Mouse (Mus musculus) liver (tissue): ENCODE results near the gene Cdca4.

Experiments
- DNase-seq: peaks from one replicate; pipeline ENCODE4 v3.0.0-alpha.2; 2020; ENCODE audit warnings: mixed read lengths

Gene Cdca4

DNA sequence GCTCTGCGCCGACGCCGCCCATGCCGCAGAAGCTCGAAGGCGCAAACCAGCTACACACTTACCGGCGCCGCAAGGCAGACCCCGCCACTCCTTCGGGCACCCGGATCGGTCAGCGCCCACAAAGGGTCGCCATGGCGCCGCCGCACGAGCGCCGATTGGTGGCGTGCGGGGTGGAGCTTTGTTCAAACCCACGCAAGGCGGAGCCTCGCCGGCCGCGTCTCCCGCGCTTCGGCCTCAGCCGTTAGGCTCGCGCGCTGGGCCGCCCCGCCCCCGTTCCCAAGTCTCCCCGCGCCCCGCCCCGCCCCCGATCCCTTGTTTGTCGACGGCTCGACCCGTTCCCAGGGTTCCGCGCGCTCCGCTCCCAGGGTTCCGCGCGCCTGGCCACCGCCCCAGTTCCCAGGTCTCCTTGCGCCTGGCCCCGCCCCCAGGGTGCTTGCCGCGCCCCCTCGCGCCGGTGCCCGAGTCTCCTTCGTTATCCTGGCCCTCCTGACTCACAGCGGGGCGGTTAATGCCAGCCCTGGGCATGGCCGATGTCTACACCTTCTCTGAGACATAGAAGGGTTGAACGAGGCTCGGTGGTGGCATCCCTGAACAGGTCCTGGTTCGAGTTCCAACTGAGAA, at the start of gene Cdca4:
Gene Cdca4 (minus strand): TSS at position 180 of the 621 bp plus-strand sequence.
- peak; percentile 100 for DNase-seq

DNA sequence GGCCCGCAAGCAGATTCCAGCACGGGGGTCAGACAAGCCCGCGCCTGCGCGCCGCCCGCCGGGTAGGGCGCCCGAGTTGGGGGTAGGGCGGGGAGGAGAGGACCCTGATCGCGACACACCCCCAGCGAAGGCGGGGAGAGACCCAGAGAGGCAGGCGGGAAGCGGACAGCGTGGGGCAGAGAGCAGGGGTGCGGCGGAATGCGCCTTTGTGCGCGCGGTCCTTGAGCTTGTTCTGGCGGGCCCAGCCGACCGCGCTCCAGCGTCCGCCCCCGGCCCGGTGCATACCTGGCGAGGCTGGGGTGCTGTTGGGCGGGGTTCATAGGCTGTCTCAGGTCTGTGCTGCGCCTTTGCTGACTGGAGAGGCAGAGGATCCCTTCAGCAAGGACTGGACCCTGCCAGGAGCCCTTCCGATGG, 48.4 kb upstream of the Cdca4 start:
- DNase-seq: peak; percentile 28

DNA sequence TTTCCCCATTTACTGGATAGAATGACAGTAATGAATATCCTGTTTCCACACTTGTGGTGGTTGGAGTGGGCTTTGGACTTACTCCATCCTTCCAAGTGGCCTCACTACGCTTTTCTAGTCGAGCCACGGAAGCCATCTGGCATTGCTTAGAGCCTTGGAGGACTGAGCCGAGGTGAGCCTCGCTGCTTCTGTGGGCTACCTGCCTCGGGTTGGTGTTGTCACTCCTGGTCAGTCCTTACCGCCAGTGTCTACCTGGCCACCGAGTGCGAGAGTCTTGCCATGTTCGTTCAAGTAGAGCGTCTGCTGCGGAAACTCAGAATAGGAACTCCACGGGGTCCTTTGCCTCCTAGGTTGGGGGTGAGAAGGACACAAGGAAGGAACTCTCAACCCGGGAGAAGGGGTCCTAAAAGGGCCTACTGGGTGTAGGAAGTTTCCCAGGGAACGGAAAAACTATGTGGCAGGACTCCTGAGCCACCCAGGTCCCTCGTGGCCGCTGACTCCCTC, 47.9 kb upstream of the Cdca4 start:
- no peak for DNase-seq

DNA sequence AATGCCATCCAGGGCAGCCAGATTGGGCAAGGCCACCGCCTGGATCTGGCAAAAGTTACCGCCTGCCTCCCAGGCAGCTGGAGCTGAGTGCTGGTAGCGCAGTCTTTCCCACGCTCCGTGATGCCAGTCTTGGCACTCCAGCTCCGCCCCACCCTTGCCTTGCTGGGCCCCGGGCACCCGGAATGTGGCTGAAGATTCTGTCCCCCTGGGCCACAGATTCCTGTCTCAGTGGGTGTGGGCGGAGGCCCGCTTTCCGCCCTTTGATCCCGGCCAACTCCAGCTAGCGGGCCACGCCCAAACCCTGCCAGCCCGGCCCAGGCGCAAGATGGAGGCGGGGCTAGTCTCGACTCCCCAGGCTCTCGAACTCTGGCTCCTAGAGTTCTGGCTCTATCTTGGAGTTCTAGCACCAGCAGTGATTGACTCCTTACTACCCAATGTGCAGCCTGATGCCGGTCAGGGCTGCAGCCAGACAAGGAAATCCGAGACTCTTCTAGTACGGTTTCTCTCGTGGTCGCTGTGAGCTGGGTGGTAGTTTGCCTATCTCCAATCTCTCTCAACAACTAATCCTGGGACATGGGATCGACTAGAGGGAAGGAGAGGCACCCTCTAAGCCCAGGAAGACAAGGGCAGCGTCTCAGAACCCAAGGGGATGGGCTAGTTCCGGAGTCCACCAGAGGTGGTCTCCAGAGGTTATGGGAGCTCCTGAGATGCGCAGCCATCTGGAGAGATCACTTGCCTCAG, 47.3 kb upstream of the Cdca4 start:
- DNase-seq: peak; percentile 65

DNA sequence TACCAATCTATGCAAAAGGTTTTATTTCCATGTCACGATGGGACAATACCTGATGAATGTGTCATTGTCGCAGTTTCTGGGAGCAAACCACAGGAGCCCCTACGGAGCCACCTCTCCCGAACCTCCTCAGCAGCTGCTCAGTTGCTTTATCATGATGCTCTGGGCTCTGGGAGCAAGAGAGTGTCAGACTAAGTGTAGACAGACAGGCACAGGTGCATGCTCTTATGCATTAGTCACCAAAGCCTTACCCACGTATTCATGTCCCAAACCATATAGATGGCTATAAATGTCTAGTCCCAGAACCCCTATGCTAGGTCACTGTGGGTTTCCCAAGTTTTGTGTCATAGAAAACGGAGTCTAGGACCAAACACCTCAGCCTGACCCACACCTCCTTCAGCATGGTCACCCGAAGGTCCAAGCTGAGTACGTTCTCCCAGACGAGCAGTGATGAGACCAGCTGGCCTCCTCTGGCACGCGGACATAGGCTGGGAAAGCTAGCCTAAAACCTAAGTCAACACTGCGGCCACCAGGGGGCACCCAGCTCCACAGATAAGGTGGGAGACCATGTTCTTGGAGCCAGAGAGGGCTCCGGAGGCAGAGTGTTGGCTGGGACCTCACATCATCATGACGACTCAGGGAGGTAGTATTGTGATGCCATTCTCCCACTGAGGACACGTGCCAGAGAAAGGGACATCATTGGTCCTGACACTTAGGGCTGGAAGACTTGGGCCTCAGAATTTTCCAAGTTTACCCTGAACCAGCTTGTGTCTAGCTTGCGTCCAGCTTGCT, 46.2 kb upstream of the Cdca4 start:
- peak; percentile 85 for DNase-seq

DNA sequence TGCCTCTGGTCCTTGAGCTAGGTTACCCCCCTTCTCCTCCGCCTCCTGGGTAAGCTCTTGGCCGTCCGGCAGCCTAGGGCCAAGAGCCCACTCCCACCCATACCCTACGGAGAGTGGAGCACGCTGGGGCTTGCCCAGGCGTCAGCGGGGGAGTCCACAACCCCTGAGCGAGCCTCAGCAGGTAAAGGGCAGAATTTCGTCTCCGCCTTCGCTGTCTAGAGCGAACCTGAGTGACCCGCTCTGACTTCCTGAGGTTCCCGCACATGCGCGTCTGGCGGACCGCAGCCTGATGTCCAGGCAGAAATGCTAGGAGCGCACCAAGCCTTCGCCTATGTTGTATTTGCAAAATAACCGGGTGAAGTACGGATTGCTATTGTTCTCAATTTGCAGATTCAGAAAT, 45.0 kb upstream of the Cdca4 start:
- no peak for DNase-seq

DNA sequence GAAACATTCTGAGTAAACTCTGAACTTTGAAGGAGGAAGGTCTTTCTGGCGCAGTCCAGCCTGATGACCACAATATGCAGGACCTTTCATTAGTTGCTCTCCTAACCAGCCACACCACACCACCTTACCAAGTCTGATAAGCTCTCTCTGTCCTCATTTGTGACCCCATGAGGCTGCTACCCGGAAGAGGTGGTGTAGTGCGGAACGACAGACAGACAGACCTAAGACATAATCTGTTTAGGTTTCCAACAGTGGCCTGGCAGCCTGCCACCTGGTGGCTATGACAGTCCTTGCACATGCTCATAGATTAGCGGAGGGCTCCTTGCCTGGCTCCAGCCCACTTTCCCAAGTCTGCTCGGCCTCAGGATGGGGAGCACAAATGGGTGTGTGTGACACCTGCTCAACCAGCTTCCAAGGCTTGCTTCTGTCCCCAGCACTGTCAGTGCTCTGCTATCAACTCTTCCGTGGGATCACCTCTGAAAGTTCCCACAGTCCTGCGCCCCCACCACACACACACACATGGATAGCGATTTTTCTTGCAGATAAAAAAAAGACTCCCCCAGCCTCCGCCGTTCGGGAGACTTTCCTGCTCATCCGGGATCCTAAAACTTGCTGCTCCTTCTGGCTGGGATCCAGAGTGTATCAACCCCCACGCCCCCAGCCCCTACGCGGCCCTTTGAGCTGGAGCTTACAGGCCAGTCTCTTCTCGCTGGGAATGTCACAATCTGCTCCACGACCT, 44.4 kb upstream of the Cdca4 start:
- peak; percentile 63 for DNase-seq

DNA sequence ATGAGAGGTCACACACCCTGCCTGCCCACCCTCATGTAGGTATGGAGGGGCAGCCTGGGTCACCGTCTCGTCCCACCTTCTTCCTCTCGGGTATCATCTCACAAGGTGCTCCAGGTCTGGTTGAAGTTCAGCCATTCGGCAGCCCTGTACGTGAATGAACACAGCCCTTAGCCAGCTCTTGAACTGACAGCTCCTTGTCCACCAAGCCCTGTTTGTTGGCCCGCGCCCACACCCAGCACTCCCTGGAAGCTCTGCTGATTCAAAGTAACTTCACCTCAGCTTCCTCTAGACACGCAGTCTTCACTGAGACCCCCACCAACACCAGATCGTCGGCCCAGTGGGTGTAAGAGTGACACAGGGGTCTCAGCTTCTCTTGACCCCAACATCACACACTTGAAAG, 43.8 kb upstream of the Cdca4 start:
- DNase-seq: no peak

DNA sequence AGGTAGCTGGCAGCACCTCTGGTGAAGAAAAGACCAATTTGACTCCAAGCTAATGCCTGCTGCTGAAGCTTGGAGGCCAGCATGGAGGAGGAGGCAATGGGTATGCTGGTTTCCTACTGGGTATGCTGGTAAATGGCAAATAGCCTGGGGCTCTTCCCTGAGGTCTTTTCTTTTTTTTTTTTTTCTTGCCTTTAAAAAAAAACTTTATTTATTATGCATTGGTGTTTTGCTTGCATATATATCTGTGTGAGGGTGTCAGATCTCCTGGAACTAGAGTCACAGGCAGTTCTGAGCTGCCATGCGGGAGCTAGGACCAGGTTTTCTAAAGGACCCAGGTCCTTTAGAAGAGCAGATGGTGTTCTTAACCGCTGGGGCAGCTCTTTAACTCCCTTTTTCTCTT, 42.0 kb upstream of the Cdca4 start:
- DNase-seq: no peak

DNA sequence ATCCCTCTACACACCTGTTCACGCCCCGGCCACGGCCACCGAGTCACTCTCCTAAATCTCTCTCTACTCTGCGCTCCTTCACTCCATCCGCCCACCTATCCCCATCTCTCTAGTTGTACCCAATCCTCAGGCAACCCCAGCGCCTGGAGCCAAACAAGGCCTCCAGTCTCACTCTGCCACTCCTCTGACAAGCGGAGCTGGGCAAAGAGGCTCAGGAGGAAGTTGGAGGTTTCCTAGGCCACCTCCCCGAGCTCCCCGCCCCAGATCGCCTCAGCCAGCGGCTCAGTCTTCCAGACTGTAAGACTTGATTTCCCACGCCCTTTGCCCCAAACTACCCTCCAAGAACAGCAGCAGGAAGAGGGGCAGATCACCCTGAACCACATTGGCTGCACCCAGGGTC, 41.6 kb upstream of the Cdca4 start:
- peak; percentile 18 for DNase-seq

DNA sequence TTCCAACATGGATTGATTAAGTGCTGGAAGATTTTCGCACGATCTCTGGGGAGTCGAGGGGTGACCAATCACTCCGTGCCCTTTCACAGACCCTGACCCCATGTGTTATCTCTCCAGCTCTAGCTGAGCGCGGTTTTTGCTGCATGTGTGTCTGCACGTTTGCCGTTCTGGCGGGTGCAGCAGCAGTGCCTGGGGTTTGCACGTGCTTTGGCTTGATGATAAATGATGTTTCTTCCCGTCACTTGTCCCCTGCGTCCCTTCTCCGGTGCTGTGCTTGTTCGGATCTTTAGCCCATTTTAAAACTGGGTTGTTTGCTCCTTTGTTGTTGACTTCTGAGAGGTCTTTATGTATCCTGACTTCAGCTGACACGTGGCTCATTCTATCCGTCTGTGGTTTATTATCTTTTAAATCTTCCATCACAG, 40.6 kb upstream of the Cdca4 start:
- DNase-seq: no peak

DNA sequence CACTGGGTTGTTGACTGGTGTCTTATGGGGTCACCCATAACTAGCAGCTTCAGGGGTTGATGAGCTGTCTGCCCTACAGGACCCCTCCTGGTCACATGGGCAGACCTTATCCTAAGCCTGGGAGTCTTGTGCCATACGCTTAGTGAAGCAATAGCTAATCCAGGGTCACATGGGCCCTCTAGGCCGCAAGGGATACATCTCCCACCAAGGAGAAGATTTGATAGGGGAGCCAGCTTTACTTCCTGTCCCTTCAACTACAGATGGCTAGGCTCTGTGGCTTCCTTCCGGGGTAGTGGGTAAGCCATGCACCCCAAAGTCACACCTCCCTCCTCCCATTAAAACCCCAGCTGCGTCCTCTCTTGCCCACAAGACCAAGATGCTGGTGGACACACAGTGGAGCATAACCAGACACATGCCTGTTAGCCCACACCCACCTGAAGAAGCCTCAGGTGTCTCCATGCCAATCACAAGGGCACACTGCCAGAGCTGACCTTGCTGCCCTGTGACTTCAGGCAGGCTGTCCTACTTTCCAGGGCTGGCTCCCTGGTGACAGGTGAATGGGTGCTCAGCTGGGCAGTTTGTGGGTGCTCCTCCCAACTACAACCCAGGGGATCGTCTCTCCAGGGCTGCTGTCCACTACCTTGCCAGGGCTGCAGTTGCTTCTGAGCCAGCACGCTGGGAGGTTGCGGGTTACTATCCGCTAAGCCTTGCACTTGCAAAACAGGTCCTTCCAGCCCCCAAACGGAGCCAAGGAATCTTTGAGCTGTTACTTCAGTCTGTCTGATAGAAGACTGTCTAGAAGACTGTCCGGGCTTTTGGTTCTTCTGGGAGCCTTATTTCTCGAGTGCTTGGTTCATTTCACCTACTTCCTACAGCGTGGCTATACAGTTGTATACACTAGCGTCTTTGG, 39.2 kb upstream of the Cdca4 start, which contains the start of gene Gpr132:
Gene Gpr132 (minus strand): TSS at position 51 of the 910 bp plus-strand sequence.
- no peak for DNase-seq

DNA sequence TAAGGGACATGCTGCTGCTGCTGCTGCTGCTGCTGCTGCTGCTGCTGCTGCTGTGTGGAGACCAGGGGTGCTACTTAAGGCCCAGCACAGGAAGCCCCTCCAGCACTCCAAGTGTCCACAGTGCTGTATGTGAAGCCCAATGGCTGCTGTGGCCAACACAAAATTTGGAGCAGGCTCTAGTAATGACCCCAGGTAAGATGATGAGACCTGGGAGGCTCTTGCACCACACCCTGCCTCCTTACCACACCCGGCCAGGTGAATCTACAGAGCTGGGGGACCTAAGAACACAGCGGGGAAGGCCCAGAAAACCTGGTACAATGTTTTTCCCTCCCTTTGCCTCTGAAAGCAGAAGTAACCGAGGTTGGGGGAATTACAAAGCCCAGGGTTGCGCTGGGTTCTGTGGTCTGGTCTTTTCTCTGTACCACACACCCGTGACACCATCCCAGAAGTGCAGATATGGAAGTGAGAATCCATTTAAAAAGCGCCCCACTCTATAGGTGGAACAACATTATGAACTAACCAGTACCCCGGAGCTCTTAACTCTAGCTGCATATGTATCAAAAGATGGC, 38.0 kb upstream of the Cdca4 start:
- DNase-seq: no peak

DNA sequence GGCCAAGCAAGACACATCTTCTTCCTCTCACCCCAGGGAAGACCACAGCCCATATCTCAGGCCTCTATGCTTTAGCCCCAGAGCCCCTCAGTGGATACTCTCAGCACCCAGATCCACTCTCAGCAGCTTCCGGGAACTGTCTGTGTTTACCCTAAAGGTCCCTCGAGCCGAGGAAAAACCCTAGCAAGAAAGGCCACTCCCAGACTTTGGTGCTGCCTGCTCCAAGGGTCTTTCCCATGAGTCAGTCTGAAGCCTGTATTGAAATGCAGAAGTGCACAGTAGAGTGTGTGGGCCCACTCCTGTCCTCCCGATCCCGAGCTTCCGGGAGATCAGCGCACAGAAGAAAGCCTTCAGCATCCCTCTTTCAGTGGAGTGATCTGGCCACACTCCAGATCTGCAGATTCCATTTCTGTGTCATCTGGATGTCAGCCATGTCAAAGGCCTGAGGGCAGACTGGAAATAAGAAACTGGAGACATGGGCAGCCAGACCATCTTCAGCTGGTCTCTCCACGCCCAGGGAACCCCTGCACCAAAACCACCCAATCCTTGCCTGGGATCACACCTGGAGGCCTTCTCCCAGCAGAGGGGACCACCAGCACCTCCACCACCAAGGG, 37.4 kb upstream of the Cdca4 start:
- no peak for DNase-seq

DNA sequence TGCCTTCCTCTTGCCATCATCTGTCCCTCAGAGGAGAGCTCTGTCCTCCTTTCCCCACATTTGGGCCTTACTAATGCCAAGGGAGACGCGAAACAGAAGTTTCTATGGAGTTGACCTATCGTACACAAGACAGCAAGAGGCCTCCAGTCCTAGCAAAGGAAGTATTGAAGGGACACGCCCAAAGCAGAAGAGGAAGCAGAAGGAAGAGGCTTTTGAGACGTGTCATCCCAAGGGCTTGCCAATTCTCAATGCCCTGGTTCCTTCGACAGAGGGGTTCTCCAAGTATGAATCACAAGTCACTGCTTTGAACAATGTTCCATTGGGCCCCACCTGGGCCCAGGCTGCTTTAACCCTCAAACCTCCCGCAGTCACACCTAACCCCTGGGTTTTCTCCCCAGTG, 35.6 kb upstream of the Cdca4 start:
- DNase-seq: no peak

DNA sequence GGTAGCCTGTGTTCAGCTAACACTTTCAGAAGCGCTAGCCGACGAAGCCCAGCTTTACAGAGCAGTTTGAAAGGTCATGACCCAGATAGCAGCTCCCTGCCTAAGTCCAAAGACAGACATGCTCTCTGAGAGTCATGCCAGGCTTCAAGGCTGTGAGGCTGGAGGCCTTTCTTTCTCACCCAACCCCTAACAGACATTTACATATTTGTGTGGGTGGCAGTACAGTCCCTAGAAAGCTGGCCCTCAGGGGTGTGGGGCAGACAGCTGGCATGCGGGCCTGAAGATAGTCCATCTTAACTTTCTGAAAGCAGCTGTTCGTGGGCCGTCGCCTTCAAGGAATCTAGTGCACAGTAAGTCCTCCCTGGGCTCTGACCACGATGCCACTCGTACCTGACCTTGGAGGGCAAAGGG, 32.7 kb upstream of the Cdca4 start:
- DNase-seq: no peak

DNA sequence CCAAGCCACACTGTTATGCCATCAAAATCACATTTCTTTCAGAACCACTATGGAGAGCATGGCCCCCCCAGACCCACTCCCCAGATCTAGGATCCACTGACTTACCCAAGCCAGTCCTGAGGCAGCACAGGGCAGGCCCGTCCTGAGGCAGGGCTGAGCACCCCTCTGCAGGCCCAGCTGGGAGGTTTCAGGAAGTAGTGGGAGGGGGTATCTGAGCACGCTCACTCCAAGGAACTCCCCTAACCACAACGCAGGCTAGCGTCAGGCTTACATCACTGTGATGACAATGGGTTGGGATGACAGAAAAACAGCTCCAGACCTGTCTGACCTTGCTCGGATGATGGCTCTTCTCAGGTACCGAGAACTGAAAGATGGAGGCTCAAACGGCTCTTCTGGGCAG, 31.5 kb upstream of the Cdca4 start:
- no peak for DNase-seq

DNA sequence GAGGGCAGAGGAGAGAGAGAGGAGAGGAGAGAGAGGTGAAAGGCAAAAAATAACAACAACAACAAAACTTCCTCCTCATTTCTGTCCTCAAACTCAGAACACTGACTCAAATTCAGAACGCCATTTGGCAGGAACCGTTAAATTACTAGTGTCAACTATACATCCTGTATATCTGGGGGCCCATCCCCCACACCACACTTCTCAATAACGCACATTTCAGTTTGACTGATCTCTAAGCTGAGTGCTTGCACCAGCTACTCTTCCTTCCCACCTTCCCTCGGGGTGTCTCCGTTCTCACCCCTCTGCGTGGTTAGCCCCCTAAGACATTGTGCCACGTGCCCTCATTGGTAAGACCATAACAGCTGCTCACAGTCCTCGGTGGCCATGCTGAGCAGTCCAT, 30.7 kb upstream of the Cdca4 start:
- no peak for DNase-seq

DNA sequence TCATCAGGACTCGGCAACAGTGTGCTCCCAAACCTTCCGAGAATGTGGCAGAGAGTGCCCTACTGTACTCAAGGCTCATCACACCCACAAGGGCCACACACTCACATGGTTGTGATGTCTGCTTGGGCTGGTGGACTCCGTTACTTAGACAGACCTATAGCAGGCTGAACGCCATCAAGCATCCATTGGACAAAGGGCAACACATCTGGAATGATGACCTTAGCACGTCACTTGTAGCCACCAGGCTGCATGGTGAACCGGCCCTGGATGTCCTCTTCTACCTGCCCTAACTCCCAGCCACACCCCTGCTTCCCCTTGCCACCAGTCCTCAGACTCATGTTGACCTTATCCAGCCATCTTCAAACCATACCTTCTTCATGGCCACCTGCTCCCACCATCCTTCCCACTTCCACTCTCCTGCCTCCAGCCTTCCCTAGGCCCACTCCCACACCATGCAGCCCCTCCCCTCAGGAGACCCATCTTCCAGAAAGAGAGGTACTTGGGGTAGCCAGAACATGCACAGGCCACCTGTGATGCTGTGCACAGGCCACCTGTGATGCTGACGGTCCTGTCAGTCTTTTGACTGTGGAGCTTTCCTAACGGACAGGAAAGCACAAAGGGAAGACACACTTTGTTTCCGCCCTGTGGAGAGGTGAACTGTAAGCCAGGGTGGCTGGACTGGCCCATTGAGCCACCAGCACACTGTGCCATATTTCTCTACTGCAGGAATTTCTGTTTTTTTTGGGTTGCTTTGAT, 29.5 kb upstream of the Cdca4 start:
- no peak for DNase-seq
